Mouse (Mus musculus): ENCODE results near the gene Abcg8. TPM values are rescaled to one million over a fixed set of nuclear protein-coding genes. Genes with fewer than 3 reads are reported as not detected.

The Abcg8 gene
- total and polyA plus RNA-seq, 2 experiments, result 65.5 to 115 TPM

DNA sequence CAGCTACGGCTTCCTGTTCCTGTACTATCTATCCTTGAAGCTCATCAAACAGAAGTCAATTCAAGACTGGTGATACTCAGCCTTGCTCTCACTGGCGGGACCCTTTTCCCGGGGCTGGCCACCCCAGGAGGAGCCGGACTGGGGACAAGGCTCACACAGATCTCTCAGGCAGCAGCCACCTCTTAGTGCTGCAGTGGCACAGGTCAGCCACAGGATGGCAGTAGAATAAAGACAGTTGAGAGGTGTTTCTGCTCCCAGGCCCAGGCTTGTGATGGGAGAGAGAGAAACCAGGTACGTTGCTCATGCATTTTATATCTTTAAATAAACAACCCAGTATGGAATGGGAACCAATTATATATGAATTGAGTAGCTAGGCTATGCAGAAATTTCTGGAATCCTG is 22.6 kb downstream of the Abcg8 start:
- 34% methylated on average over 5 of the region's 5 CpGs for WGBS
- H3K4me1 ChIP-seq (ENCODE audit: control insufficient read depth, insufficient read depth, low read length), result peaks cover 5% of the 10 kb centered on the region
- TF ChIP-seq CTCF (IDR thresholded peaks at IDR 0.05; ENCODE audit: low read depth, low read length), result peak; percentile 89
- no peak for TF ChIP-seq POLR2A (IDR thresholded peaks at IDR 0.05; ENCODE audit: extremely low read depth, insufficient read depth, low read length)
- peaks cover 13% of the 10 kb centered on the region; the same call in 1 of the 2 replicates for H3K36me3 ChIP-seq (ENCODE audit: control insufficient read depth, insufficient read depth, low read length)
- peak; percentile 53 for DNase-seq (ENCODE audit: extremely low read depth, low read depth, low spot score)
- no peaks in the 10 kb centered on the region for H3K27me3 ChIP-seq (ENCODE audit: control insufficient read depth, insufficient read depth, low read length)
- no peaks in the 10 kb centered on the region for H3K79me2 ChIP-seq (ENCODE audit: control insufficient read depth, insufficient read depth, low read length)
- no peak overlapping the region for H3K4me3 ChIP-seq (ENCODE audit: insufficient read depth, low read depth, low read length)
- H3K9ac ChIP-seq (ENCODE audit: low read depth, low read length), result no peak overlapping the region
- H3K27ac ChIP-seq (replicated peaks; ENCODE audit: insufficient read depth, low read depth, low read length), result no peak overlapping the region

DNA sequence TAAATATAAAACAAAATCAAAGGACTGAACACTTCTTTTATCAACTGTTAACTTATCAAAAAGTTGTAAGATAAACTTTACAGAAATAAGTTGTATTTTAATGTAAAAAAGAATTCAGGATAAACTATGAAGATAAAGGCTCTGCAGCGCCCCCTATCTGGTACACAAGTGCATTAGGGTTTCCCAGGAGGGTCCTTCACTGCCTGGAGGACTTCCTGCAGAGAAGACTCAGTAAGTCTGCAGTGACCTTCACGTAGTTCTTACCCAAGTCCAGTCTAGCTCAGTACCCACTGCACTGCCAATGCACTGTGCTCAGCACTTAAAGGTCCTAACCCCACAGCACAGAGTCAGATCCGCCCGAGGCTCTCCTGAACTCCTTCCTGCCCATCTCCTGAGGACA is 31.3 kb downstream of the Abcg8 start:
- no peak overlapping the region for H3K27ac ChIP-seq (replicated peaks; ENCODE audit: insufficient read depth, low read depth, low read length)
- H3K36me3 ChIP-seq (ENCODE audit: control insufficient read depth, insufficient read depth, low read length), result peaks cover 64% of the 10 kb centered on the region
- DNase-seq (ENCODE audit: extremely low read depth, low read depth, low spot score), result no peak
- H3K79me2 ChIP-seq (ENCODE audit: control insufficient read depth, insufficient read depth, low read length), result no peaks in the 10 kb centered on the region
- no peak overlapping the region for H3K9ac ChIP-seq (ENCODE audit: low read depth, low read length)
- WGBS, result 82% methylated on average over 4 of the region's 4 CpGs
- TF ChIP-seq POLR2A (IDR thresholded peaks at IDR 0.05; ENCODE audit: extremely low read depth, insufficient read depth, low read length) (no peak), CTCF (IDR thresholded peaks at IDR 0.05; ENCODE audit: low read depth, low read length) (peak; percentile 35; the same call in 1 of the 2 replicates)
- no peaks in the 10 kb centered on the region for H3K4me1 ChIP-seq (ENCODE audit: control insufficient read depth, insufficient read depth, low read length)
- no peaks in the 10 kb centered on the region for H3K27me3 ChIP-seq (ENCODE audit: control insufficient read depth, insufficient read depth, low read length)
- H3K4me3 ChIP-seq (ENCODE audit: insufficient read depth, low read depth, low read length), result no peak overlapping the region

DNA sequence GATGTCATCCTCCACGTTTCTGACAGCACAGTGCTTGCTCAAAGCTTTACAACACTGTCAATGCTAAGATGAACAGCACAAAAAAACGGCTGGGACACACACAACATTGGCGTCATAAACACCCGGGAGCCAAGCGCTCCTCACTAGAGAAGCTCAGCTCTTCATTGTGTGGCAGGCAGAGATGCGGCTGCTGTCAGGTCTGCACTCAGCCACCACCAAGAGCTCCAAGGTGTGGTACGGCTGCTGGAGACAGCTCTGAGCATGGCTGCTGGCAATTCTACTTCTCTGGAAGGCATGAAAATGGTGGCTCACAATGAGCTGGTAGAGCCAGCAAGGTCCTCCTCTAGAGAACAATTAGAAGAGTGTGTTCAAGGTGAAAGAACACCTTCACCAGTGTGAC is 32.7 kb downstream of the Abcg8 start:
- no peak for DNase-seq (ENCODE audit: extremely low read depth, low read depth, low spot score)
- H3K27ac ChIP-seq (replicated peaks; ENCODE audit: insufficient read depth, low read depth, low read length), result no peak overlapping the region
- no peak overlapping the region for H3K4me3 ChIP-seq (ENCODE audit: insufficient read depth, low read depth, low read length)
- WGBS, result 92% methylated on average over 7 of the region's 7 CpGs
- TF ChIP-seq CTCF (IDR thresholded peaks at IDR 0.05; ENCODE audit: low read depth, low read length) (no peak), POLR2A (IDR thresholded peaks at IDR 0.05; ENCODE audit: extremely low read depth, insufficient read depth, low read length) (no peak)
- no peak overlapping the region for H3K9ac ChIP-seq (ENCODE audit: low read depth, low read length)
- no peaks in the 10 kb centered on the region for H3K79me2 ChIP-seq (ENCODE audit: control insufficient read depth, insufficient read depth, low read length)
- peaks cover 69% of the 10 kb centered on the region for H3K36me3 ChIP-seq (ENCODE audit: control insufficient read depth, insufficient read depth, low read length)
- no peaks in the 10 kb centered on the region for H3K4me1 ChIP-seq (ENCODE audit: control insufficient read depth, insufficient read depth, low read length)
- no peaks in the 10 kb centered on the region for H3K27me3 ChIP-seq (ENCODE audit: control insufficient read depth, insufficient read depth, low read length)

DNA sequence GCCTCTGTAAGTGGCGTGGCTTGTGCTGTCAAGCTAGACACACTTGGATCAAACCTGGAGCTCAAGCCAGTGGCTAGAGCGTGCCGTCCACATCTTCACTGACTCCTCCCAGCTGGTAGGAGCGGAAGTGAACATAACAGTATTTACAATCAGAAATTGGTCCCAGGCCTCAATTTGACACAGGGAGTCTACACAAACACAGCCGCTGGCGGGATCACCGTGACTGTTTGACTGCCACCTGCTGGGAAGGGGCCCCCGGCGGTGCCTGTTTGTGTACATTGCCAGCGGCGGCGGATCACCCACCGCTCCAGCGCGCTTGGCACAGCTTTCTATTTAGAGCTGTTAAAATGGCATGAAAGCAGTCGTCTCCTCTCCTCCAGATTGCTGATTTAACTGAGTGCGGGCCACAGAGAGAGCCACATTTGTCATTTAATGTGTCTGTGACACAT is 33.3 kb downstream of the Abcg8 start:
- Histone ChIP-seq H3K36me3 (ENCODE audit: control insufficient read depth, insufficient read depth, low read length) (peaks cover 66% of the 10 kb centered on the region), H3K27ac (replicated peaks; ENCODE audit: insufficient read depth, low read depth, low read length) (no peak overlapping the region), H3K4me3 (ENCODE audit: insufficient read depth, low read depth, low read length) (no peak overlapping the region), H3K27me3 (ENCODE audit: control insufficient read depth, insufficient read depth, low read length) (no peaks in the 10 kb centered on the region), H3K4me1 (ENCODE audit: control insufficient read depth, insufficient read depth, low read length) (no peaks in the 10 kb centered on the region), H3K79me2 (ENCODE audit: control insufficient read depth, insufficient read depth, low read length) (no peaks in the 10 kb centered on the region), H3K9ac (ENCODE audit: low read depth, low read length) (no peak overlapping the region)
- 76% methylated on average over 17 of the region's 17 CpGs for WGBS
- no peak for DNase-seq (ENCODE audit: extremely low read depth, low read depth, low spot score)
- TF ChIP-seq POLR2A (IDR thresholded peaks at IDR 0.05; ENCODE audit: extremely low read depth, insufficient read depth, low read length) (no peak), CTCF (IDR thresholded peaks at IDR 0.05; ENCODE audit: low read depth, low read length) (no peak)

DNA sequence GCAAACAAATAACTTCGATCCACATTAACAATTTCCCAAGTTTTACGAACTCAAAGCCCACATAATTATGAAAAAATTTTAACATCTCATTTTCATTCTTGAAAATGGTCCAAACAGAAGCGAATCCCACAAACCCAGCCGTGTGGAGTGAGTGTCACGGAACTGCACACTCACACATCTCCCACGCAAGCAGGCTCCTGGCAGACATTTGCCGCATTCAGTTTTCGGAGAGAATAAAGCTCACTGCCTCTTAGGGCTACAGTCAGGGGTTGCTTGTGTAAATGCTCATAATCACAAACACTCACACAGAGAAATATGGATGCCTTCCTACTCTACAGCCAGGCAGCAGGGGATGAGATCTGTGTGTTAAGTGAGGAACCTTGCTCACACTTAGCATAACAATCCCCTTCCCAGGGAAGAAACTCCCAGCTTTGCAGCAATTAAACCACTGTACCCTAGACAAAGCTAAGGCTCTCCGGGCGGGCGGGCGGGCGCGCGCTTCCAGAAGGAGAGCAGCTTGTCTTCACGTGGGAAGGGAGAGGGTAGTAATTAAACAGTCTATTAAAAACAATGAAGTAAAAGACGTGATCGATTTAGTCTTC is 37.6 kb downstream of the Abcg8 start:
- Histone ChIP-seq H3K4me1 (ENCODE audit: control insufficient read depth, insufficient read depth, low read length) (no peaks in the 10 kb centered on the region), H3K27ac (replicated peaks; ENCODE audit: insufficient read depth, low read depth, low read length) (no peak overlapping the region), H3K27me3 (ENCODE audit: control insufficient read depth, insufficient read depth, low read length) (no peaks in the 10 kb centered on the region), H3K79me2 (ENCODE audit: control insufficient read depth, insufficient read depth, low read length) (0 out of 2 replicates have a peak, but pooled peaks cover 3% of the 10 kb centered on the region), H3K36me3 (ENCODE audit: control insufficient read depth, insufficient read depth, low read length) (peaks cover 61% of the 10 kb centered on the region), H3K4me3 (ENCODE audit: insufficient read depth, low read depth, low read length) (no peak overlapping the region), H3K9ac (ENCODE audit: low read depth, low read length) (no peak overlapping the region)
- WGBS, result 96% methylated on average over 18 of the region's 18 CpGs
- DNase-seq (ENCODE audit: extremely low read depth, low read depth, low spot score), result no peak
- TF ChIP-seq CTCF (IDR thresholded peaks at IDR 0.05; ENCODE audit: low read depth, low read length) (no peak), POLR2A (IDR thresholded peaks at IDR 0.05; ENCODE audit: extremely low read depth, insufficient read depth, low read length) (no peak)

DNA sequence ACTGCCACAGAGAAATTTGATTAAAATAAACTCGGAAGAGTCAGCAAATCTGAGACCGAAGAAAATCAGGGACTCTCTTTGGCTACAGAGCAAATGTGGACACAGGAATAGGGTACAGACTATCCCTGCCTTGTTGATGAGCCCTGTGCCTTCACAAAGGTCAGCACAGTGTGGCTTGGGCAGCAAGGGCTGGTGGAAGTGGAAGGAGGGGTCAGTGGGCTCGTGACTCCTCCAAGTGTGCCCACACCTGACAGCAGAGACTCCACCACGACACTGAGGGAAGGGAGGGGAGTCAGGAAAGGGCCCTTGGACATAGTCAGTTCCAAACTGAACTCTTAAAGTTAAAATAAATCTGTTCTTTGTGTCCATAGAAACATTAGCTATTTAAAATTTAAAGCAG is 38.8 kb downstream of the Abcg8 start:
- no peaks in the 10 kb centered on the region for H3K27me3 ChIP-seq (ENCODE audit: control insufficient read depth, insufficient read depth, low read length)
- WGBS, result 68% methylated on average over 4 of the region's 4 CpGs
- 0 out of 2 replicates have a peak, but pooled peaks cover 3% of the 10 kb centered on the region for H3K79me2 ChIP-seq (ENCODE audit: control insufficient read depth, insufficient read depth, low read length)
- TF ChIP-seq CTCF (IDR thresholded peaks at IDR 0.05; ENCODE audit: low read depth, low read length) (no peak), POLR2A (IDR thresholded peaks at IDR 0.05; ENCODE audit: extremely low read depth, insufficient read depth, low read length) (no peak)
- no peak overlapping the region for H3K27ac ChIP-seq (replicated peaks; ENCODE audit: insufficient read depth, low read depth, low read length)
- H3K36me3 ChIP-seq (ENCODE audit: control insufficient read depth, insufficient read depth, low read length), result peaks cover 53% of the 10 kb centered on the region
- no peak overlapping the region for H3K9ac ChIP-seq (ENCODE audit: low read depth, low read length)
- no peaks in the 10 kb centered on the region for H3K4me1 ChIP-seq (ENCODE audit: control insufficient read depth, insufficient read depth, low read length)
- no peak for DNase-seq (ENCODE audit: extremely low read depth, low read depth, low spot score)
- H3K4me3 ChIP-seq (ENCODE audit: insufficient read depth, low read depth, low read length), result no peak overlapping the region

Measured in liver, adult 2 months (tissue).